8 mouse cellular contexts compared by ENCODE assay signal in the genomic region with DNA sequence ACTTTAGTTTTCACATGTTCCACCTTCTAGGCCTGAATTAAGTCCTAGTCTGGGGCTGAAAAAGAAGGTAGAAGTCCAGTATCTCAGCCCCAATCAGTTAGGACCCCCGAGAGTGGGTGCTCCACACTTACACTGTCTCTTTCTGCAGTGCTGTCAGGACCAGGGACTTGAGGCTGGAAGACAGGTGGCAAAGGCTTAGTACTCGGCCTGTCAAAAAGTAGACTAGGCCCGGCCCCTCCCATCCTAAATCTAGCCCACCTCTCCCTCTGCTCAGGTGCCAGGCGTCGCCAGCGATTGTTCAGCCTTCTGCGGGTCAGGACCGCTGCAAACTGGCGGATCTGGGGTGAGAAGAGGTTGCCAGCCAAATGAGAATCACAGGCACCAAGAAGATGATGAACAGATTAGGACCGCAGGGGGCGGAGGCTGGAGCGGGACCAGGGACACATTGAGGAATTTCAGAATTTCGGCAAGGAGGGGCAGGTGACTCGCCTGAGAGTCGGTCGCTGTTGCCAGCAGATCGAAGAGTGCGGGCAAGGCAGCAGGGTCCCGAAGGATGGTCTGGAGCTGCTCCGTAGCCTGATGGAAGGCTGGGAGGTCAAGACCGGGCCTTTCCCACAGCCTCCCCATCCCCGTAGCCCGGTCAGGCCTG. TPM values are rescaled to one million over a fixed set of nuclear protein-coding genes. Genes with fewer than 3 reads are reported as not detected.
A peak's percentile ranks its signal among the peaks of the same experiment; 100 is the strongest.
DNase-seq lines count a peak whose midpoint lies in the region; ATAC-seq and TF ChIP-seq lines count a peak whose summit lies in the region.

No protein-coding gene starts in this region.

- H3K27me3 ChIP-seq in heart, embryonic 10.5 days (ENCODE audit: insufficient read depth, poor library complexity, severe bottlenecking), result no peaks in the 10 kb centered on the region
- no peaks in the 10 kb centered on the region for H3K27me3 ChIP-seq in heart, embryonic 15.5 days
- no peaks in the 10 kb centered on the region for H3K27me3 ChIP-seq in limb, embryonic 13.5 days
- H3K27me3 ChIP-seq in midbrain, postnatal 0 days (ENCODE audit: insufficient read depth, low read length), result no peaks in the 10 kb centered on the region

- peak; percentile 36 for ATAC-seq in heart, embryonic 15.5 days (replicated peaks; ENCODE audit: insufficient number of reproducible peaks, insufficient read depth, low FRiP score, low read depth)
- ATAC-seq in limb, embryonic 13.5 days (ENCODE audit: low FRiP score, low read depth), result peak; percentile 48
- peak; percentile 60 for ATAC-seq in midbrain, postnatal 0 days (ENCODE audit: low FRiP score)

- no peak for DNase-seq in heart, embryonic 10.5 days (ENCODE audit: low spot score)
- no peak for DNase-seq in heart, postnatal 25 days (ENCODE audit: low spot score)
- DNase-seq in ES-CJ7 (ENCODE audit: low read depth, low spot score), result peak; percentile 25
- peak; percentile 63 to 64 for DNase-seq in cerebellum, postnatal 36 days
- DNase-seq in midbrain, postnatal 0 days (ENCODE audit: low spot score), result peak; percentile 37
- DNase-seq in thymus, postnatal 14 days, result no peak

- 4% methylated on average over 23 of the region's 23 CpGs for WGBS in heart, embryonic 10.5 days
- WGBS in heart, embryonic 15.5 days, result 3% methylated on average over 23 of the region's 23 CpGs
- WGBS in limb, embryonic 13.5 days, result 2% methylated on average over 23 of the region's 23 CpGs
- 2% methylated on average over 22 of the region's 23 CpGs for WGBS in midbrain, postnatal 0 days

- TF ChIP-seq CTCF in midbrain, postnatal 0 days (IDR thresholded peaks at IDR 0.05), result no peak

- peaks cover 22% of the 10 kb centered on the region for H3K4me1 ChIP-seq in heart, embryonic 10.5 days
- H3K4me1 ChIP-seq in heart, embryonic 15.5 days (replicated peaks), result peaks cover 20% of the 10 kb centered on the region
- H3K4me1 ChIP-seq in limb, embryonic 13.5 days, result peaks cover 17% of the 10 kb centered on the region
- peaks cover 6% of the 10 kb centered on the region; the same call in 1 of the 2 replicates for H3K4me1 ChIP-seq in midbrain, postnatal 0 days (ENCODE audit: insufficient read depth, low read length)

- H3K9ac ChIP-seq in heart, embryonic 15.5 days, result peak overlapping the region; percentile 73
- H3K9ac ChIP-seq in limb, embryonic 13.5 days, result peak overlapping the region; percentile 84
- peak overlapping the region; percentile 80 for H3K9ac ChIP-seq in midbrain, postnatal 0 days (replicated peaks; ENCODE audit: low read length, poor library complexity, severe bottlenecking)

- peaks cover 84% of the 10 kb centered on the region for H3K36me3 ChIP-seq in heart, embryonic 10.5 days
- H3K36me3 ChIP-seq in heart, embryonic 15.5 days, result peaks cover 82% of the 10 kb centered on the region
- peaks cover 81% of the 10 kb centered on the region for H3K36me3 ChIP-seq in limb, embryonic 13.5 days
- H3K36me3 ChIP-seq in midbrain, postnatal 0 days (ENCODE audit: insufficient read depth, low read length), result peaks cover 56% of the 10 kb centered on the region

- intact Hi-C loops in heart, postnatal 25 days (cut with DNase I), result loop anchor here (5.0 kb wide), 1 partner anchor 37 kb away; a partner anchor contains a TSS

- H3K27ac ChIP-seq in heart, embryonic 10.5 days, result peak overlapping the region; percentile 88
- peak overlapping the region; percentile 76 for H3K27ac ChIP-seq in heart, embryonic 15.5 days
- H3K27ac ChIP-seq in limb, embryonic 13.5 days, result peak overlapping the region; percentile 77
- peak overlapping the region; percentile 63 for H3K27ac ChIP-seq in midbrain, postnatal 0 days (ENCODE audit: low read depth, low read length)

- no peaks in the 10 kb centered on the region for H3K9me3 ChIP-seq in heart, embryonic 10.5 days
- H3K9me3 ChIP-seq in heart, embryonic 15.5 days (replicated peaks), result no peaks in the 10 kb centered on the region
- no peaks in the 10 kb centered on the region for H3K9me3 ChIP-seq in limb, embryonic 13.5 days
- no peaks in the 10 kb centered on the region for H3K9me3 ChIP-seq in midbrain, postnatal 0 days (ENCODE audit: low read length)

- peak overlapping the region; percentile 97 for H3K4me2 ChIP-seq in heart, embryonic 15.5 days
- H3K4me2 ChIP-seq in limb, embryonic 13.5 days (replicated peaks), result peak overlapping the region; percentile 92
- peak overlapping the region; percentile 91 for H3K4me2 ChIP-seq in midbrain, postnatal 0 days (ENCODE audit: low read depth, low read length, poor library complexity, severe bottlenecking)

- peak overlapping the region; percentile 84 for H3K4me3 ChIP-seq in heart, embryonic 10.5 days
- H3K4me3 ChIP-seq in heart, embryonic 15.5 days, result peak overlapping the region; percentile 71
- H3K4me3 ChIP-seq in limb, embryonic 13.5 days, result peak overlapping the region; percentile 76
- H3K4me3 ChIP-seq in midbrain, postnatal 0 days (ENCODE audit: low read depth, low read length), result peak overlapping the region; percentile 71

RNA-seq across cellular contexts. Expression of a gene that starts 0.8 kb away (rescaled TPM):
- 103 and 108 TPM in 2 replicates for polyA plus RNA-seq in heart, embryonic 10.5 days (2016; fragmentation: Nextera tagmentation; extraction: Ambion mirVana)
- total RNA-seq in heart, postnatal 25 days (2021), result 10 to 100 TPM; 51.1 to 57.0 TPM
- 45.0 and 66.7 TPM in 2 replicates for polyA plus RNA-seq in heart, embryonic 15.5 days (2015; fragmentation: Nextera tagmentation; extraction: Ambion mirVana)
- polyA plus RNA-seq in limb, embryonic 13.5 days (2015; fragmentation: Nextera tagmentation; extraction: Ambion mirVana), result 107 and 113 TPM in 2 replicates
- 109 and 122 TPM in 2 replicates for total RNA-seq in midbrain, postnatal 0 days (2014; rRNA removed)
- 104 and 112 TPM in 2 replicates for polyA plus RNA-seq in midbrain, postnatal 0 days (2015; fragmentation: Nextera tagmentation; extraction: Ambion mirVana)

RNA-seq across cellular contexts. Expression of a gene that starts 2.7 kb away (rescaled TPM):
- polyA plus RNA-seq in heart, embryonic 10.5 days (2016; fragmentation: Nextera tagmentation; extraction: Ambion mirVana), result 2.3 and 3.1 TPM in 2 replicates
- 1 to 10 TPM; 3.0 to 3.4 TPM for total RNA-seq in heart, postnatal 25 days (2021)
- 0.74 and 2.1 TPM in 2 replicates for polyA plus RNA-seq in heart, embryonic 15.5 days (2015; fragmentation: Nextera tagmentation; extraction: Ambion mirVana)
- polyA plus RNA-seq in limb, embryonic 13.5 days (2015; fragmentation: Nextera tagmentation; extraction: Ambion mirVana), result 1.3 and 1.9 TPM in 2 replicates
- total RNA-seq in midbrain, postnatal 0 days (2014; rRNA removed), result 6.3 and 6.7 TPM in 2 replicates
- 2.3 and 2.8 TPM in 2 replicates for polyA plus RNA-seq in midbrain, postnatal 0 days (2015; fragmentation: Nextera tagmentation; extraction: Ambion mirVana)

RNA-seq across cellular contexts. Expression of a gene that starts 8.6 kb away (rescaled TPM):
- 91.6 and 96.4 TPM in 2 replicates for polyA plus RNA-seq in heart, embryonic 10.5 days (2016; fragmentation: Nextera tagmentation; extraction: Ambion mirVana)
- total RNA-seq in heart, postnatal 25 days (2021), result 10 to 100 TPM; 39.0 to 43.8 TPM
- 76.8 and 91.2 TPM in 2 replicates for polyA plus RNA-seq in heart, embryonic 15.5 days (2015; fragmentation: Nextera tagmentation; extraction: Ambion mirVana)
- 108 and 113 TPM in 2 replicates for polyA plus RNA-seq in limb, embryonic 13.5 days (2015; fragmentation: Nextera tagmentation; extraction: Ambion mirVana)
- 47.7 and 60.3 TPM in 2 replicates for total RNA-seq in midbrain, postnatal 0 days (2014; rRNA removed)
- 48.2 and 54.3 TPM in 2 replicates for polyA plus RNA-seq in midbrain, postnatal 0 days (2015; fragmentation: Nextera tagmentation; extraction: Ambion mirVana)

RNA-seq across cellular contexts. Expression of a gene that starts 15.0 kb away (rescaled TPM):
- 0.27 and 0.57 TPM in 2 replicates for polyA plus RNA-seq in heart, embryonic 10.5 days (2016; fragmentation: Nextera tagmentation; extraction: Ambion mirVana)
- total RNA-seq in heart, postnatal 25 days (2021), result under 1 TPM; 0.56 to 0.60 TPM
- 0.31 and 0.36 TPM in 2 replicates for polyA plus RNA-seq in heart, embryonic 15.5 days (2015; fragmentation: Nextera tagmentation; extraction: Ambion mirVana)
- 0.91 and 1.0 TPM in 2 replicates for polyA plus RNA-seq in limb, embryonic 13.5 days (2015; fragmentation: Nextera tagmentation; extraction: Ambion mirVana)
- 0.14 and 0.16 TPM in 2 replicates for total RNA-seq in midbrain, postnatal 0 days (2014; rRNA removed)
- 0.28 and 0.36 TPM in 2 replicates for polyA plus RNA-seq in midbrain, postnatal 0 days (2015; fragmentation: Nextera tagmentation; extraction: Ambion mirVana)

RNA-seq across cellular contexts. Expression of a gene that starts 17.2 kb away (rescaled TPM):
- polyA plus RNA-seq in heart, embryonic 10.5 days (2016; fragmentation: Nextera tagmentation; extraction: Ambion mirVana), result 13.7 and 17.6 TPM in 2 replicates
- total RNA-seq in heart, postnatal 25 days (2021), result under 1 TPM; 0.23 to 0.36 TPM
- polyA plus RNA-seq in heart, embryonic 15.5 days (2015; fragmentation: Nextera tagmentation; extraction: Ambion mirVana), result 6.9 and 7.1 TPM in 2 replicates
- polyA plus RNA-seq in limb, embryonic 13.5 days (2015; fragmentation: Nextera tagmentation; extraction: Ambion mirVana), result 6.1 and 7.0 TPM in 2 replicates
- 6.0 and 11.1 TPM in 2 replicates for total RNA-seq in midbrain, postnatal 0 days (2014; rRNA removed)
- 7.6 and 8.7 TPM in 2 replicates for polyA plus RNA-seq in midbrain, postnatal 0 days (2015; fragmentation: Nextera tagmentation; extraction: Ambion mirVana)

Comparison
In these comparisons a context has a peak if more than half of its experiments do, and no peak if none do; other contexts are left out.
1. DNase-seq: peak in ES-CJ7 (single experiment), cerebellum, postnatal 36 days (2 of 2) and midbrain, postnatal 0 days (single experiment); none in heart, embryonic 10.5 days (single experiment), heart, postnatal 25 days (single experiment) and thymus, postnatal 14 days (single experiment).
2. Peak in every context shown above with its lines, with median percentiles within 50 percentile points of each other: H3K27ac ChIP-seq, H3K4me3 ChIP-seq, ATAC-seq, H3K4me2 ChIP-seq and H3K9ac ChIP-seq.